Mouse (Mus musculus): ENCODE data around the gene Mast4. TPM values are rescaled to one million over a fixed set of nuclear protein-coding genes. Genes with fewer than 3 reads are reported as not detected.

The Mast4 gene
- polyA plus RNA-seq, 2 experiments = 0.71 to 1.5 TPM

- Histone ChIP-seq H3K4me1 (replicated peaks; ENCODE audit: control insufficient read depth in 2 of 2, insufficient read depth in 2 of 2, low read length in 1 of 2) (no peaks in the 10 kb centered on the region), H3K27me3 (ENCODE audit: control insufficient read depth, insufficient read depth, low read length) (no peaks in the 10 kb centered on the region), H3K9me3 (ENCODE audit: control insufficient read depth, low read length) (no peaks in the 10 kb centered on the region), H3K27ac (no peak overlapping the region), H3K9ac (replicated peaks) (no peak overlapping the region), H3K36me3 (replicated peaks; ENCODE audit: control insufficient read depth, insufficient read depth, low read depth) (no peaks in the 10 kb centered on the region), H3K4me2 (ENCODE audit: low read depth) (no peak overlapping the region), H3K4me3 (ENCODE audit: insufficient read depth in 1 of 2, low read depth in 2 of 2, low read length in 2 of 2) (no peak overlapping the region)
- TF ChIP-seq CTCF (IDR thresholded peaks at IDR 0.05; ENCODE audit: low read depth) (no peak), EP300 (IDR thresholded peaks at IDR 0.05; ENCODE audit: low read depth) (no peak)
- WGBS (ENCODE audit: insufficient replicate concordance) = 59% methylated on average over 9 of the region's 9 CpGs
- DNase-seq (ENCODE audit: low read depth in 3 of 3, low spot score in 3 of 3) = no peak
- no peak for ATAC-seq (ENCODE audit: insufficient read depth)
Observed at GRCm38 (mm10) chr13:103123716-103124115, 210.6 kb downstream of the Mast4 start.

- ATAC-seq (ENCODE audit: insufficient read depth) = no peak
- DNase-seq (ENCODE audit: low read depth in 3 of 3, low spot score in 3 of 3) = no peak
- Histone ChIP-seq H3K4me1 (replicated peaks; ENCODE audit: control insufficient read depth in 2 of 2, insufficient read depth in 2 of 2, low read length in 1 of 2) (no peaks in the 10 kb centered on the region), H3K36me3 (replicated peaks; ENCODE audit: control insufficient read depth, insufficient read depth, low read depth) (no peaks in the 10 kb centered on the region), H3K9ac (replicated peaks) (no peak overlapping the region), H3K27me3 (ENCODE audit: control insufficient read depth, insufficient read depth, low read length) (no peaks in the 10 kb centered on the region), H3K4me3 (ENCODE audit: insufficient read depth in 1 of 2, low read depth in 2 of 2, low read length in 2 of 2) (no peak overlapping the region), H3K27ac (no peak overlapping the region), H3K4me2 (ENCODE audit: low read depth) (no peak overlapping the region), H3K9me3 (ENCODE audit: control insufficient read depth, low read length) (no peaks in the 10 kb centered on the region)
- TF ChIP-seq EP300 (IDR thresholded peaks at IDR 0.05; ENCODE audit: low read depth) (no peak), CTCF (IDR thresholded peaks at IDR 0.05; ENCODE audit: low read depth) (no peak)
- 49% methylated on average over 22 of the region's 22 CpGs for WGBS (ENCODE audit: insufficient replicate concordance)
Observed at GRCm38 (mm10) chr13:103121796-103122792, 212.2 kb downstream of the Mast4 start.

GRCm38 (mm10) chr13:103120669-103121131, 213.6 kb downstream of the Mast4 start:
- Histone ChIP-seq H3K27ac (no peak overlapping the region), H3K9me3 (ENCODE audit: control insufficient read depth, low read length) (no peaks in the 10 kb centered on the region), H3K4me1 (replicated peaks; ENCODE audit: control insufficient read depth in 2 of 2, insufficient read depth in 2 of 2, low read length in 1 of 2) (no peaks in the 10 kb centered on the region), H3K27me3 (ENCODE audit: control insufficient read depth, insufficient read depth, low read length) (no peaks in the 10 kb centered on the region), H3K4me3 (ENCODE audit: insufficient read depth in 1 of 2, low read depth in 2 of 2, low read length in 2 of 2) (no peak overlapping the region), H3K36me3 (replicated peaks; ENCODE audit: control insufficient read depth, insufficient read depth, low read depth) (no peaks in the 10 kb centered on the region), H3K4me2 (ENCODE audit: low read depth) (no peak overlapping the region), H3K9ac (replicated peaks) (no peak overlapping the region)
- TF ChIP-seq CTCF (IDR thresholded peaks at IDR 0.05; ENCODE audit: low read depth) (0 out of 2 replicates have a peak, but pooled peaks have one; percentile 24), EP300 (IDR thresholded peaks at IDR 0.05; ENCODE audit: low read depth) (no peak)
- 36% methylated on average over 7 of the region's 7 CpGs for WGBS (ENCODE audit: insufficient replicate concordance)
- ATAC-seq (ENCODE audit: insufficient read depth) (no peak), DNase-seq (ENCODE audit: low read depth in 3 of 3, low spot score in 3 of 3) (no peak)

GRCm38 (mm10) chr13:103119728-103120127, 214.6 kb downstream of the Mast4 start:
- Histone ChIP-seq H3K27ac (no peak overlapping the region), H3K4me3 (ENCODE audit: insufficient read depth in 1 of 2, low read depth in 2 of 2, low read length in 2 of 2) (no peak overlapping the region), H3K4me2 (ENCODE audit: low read depth) (no peak overlapping the region), H3K4me1 (replicated peaks; ENCODE audit: control insufficient read depth in 2 of 2, insufficient read depth in 2 of 2, low read length in 1 of 2) (no peaks in the 10 kb centered on the region), H3K36me3 (replicated peaks; ENCODE audit: control insufficient read depth, insufficient read depth, low read depth) (no peaks in the 10 kb centered on the region), H3K9ac (replicated peaks) (no peak overlapping the region), H3K9me3 (ENCODE audit: control insufficient read depth, low read length) (no peaks in the 10 kb centered on the region), H3K27me3 (ENCODE audit: control insufficient read depth, insufficient read depth, low read length) (no peaks in the 10 kb centered on the region)
- 75% methylated on average over 9 of the region's 9 CpGs for WGBS (ENCODE audit: insufficient replicate concordance)
- ATAC-seq (ENCODE audit: insufficient read depth) (no peak), DNase-seq (ENCODE audit: low read depth in 3 of 3, low spot score in 3 of 3) (no peak)
- no peak for TF ChIP-seq CTCF (IDR thresholded peaks at IDR 0.05; ENCODE audit: low read depth)
- TF ChIP-seq EP300 (IDR thresholded peaks at IDR 0.05; ENCODE audit: low read depth) = no peak

- Histone ChIP-seq H3K27me3 (ENCODE audit: control insufficient read depth, insufficient read depth, low read length) (no peaks in the 10 kb centered on the region), H3K9ac (replicated peaks) (no peak overlapping the region), H3K27ac (no peak overlapping the region), H3K4me1 (replicated peaks; ENCODE audit: control insufficient read depth in 2 of 2, insufficient read depth in 2 of 2, low read length in 1 of 2) (no peaks in the 10 kb centered on the region), H3K36me3 (replicated peaks; ENCODE audit: control insufficient read depth, insufficient read depth, low read depth) (no peaks in the 10 kb centered on the region), H3K4me3 (ENCODE audit: insufficient read depth in 1 of 2, low read depth in 2 of 2, low read length in 2 of 2) (no peak overlapping the region), H3K4me2 (ENCODE audit: low read depth) (no peak overlapping the region), H3K9me3 (ENCODE audit: control insufficient read depth, low read length) (no peaks in the 10 kb centered on the region)
- TF ChIP-seq EP300 (IDR thresholded peaks at IDR 0.05; ENCODE audit: low read depth) (no peak), CTCF (IDR thresholded peaks at IDR 0.05; ENCODE audit: low read depth) (no peak)
- ATAC-seq (ENCODE audit: insufficient read depth) = no peak
- DNase-seq (ENCODE audit: low read depth in 3 of 3, low spot score in 3 of 3) = no peak
- WGBS (ENCODE audit: insufficient replicate concordance) = 58% methylated on average over 4 of the region's 4 CpGs
Observed at GRCm38 (mm10) chr13:103115116-103115515, 219.2 kb downstream of the Mast4 start.

Data from liver, embryonic 14.5 days (tissue).